Mouse (Mus musculus) urinary bladder, postnatal 14 days (tissue): ENCODE results near the gene Lck.

Source experiments
- DNase-seq: peaks from one replicate; pipeline ENCODE4 v3.0.0; 2021; ENCODE audit warnings: low spot score

Gene Lck

GRCm38 (mm10) chr4:129508834-129509600 is 64.4 kb downstream of the Lck start:
- peak; percentile 55 for DNase-seq

- DNase-seq, result no peak
These were observed 65.3 kb downstream of the Lck start for GRCm38 (mm10) chr4:129508237-129508515.

DNA sequence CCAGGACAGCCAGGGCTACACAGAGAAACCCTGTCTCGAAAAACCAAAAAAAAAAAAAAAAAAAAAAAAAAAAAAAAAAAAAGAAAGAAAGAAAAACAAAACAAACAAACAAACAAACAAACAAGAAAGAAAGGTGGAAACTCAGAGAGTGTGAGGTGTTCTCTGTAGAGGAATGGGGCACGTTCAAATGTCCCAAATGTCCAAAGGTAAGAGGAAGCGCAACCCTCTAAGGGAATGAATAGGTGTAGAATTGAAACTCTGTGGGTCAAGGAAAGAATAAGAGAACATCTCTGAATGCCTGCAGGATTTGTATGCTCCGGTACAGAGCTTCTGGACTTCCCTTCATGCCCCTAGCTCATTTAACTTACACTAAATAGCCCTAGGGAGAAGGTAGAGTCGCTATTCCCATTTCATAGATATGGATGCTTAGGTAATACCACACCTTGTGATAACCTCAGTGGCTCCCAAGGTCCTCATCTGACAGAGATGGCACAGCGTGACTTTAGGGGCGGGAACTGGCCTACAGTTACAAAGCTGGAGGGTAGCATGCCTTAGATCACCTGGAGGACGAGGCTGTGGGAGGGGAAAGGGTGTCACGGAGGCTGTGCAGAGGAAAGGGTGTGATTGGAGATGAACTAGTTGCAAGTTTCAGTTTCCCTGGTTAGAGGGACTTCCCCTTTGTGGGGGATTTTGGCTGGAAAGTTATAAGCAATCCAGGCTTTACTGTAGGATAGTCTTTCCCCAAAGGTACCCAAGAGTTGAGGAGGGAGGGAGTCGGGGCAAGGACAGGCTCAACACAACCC is 65.8 kb downstream of the Lck start:
- DNase-seq, result no peak

DNA sequence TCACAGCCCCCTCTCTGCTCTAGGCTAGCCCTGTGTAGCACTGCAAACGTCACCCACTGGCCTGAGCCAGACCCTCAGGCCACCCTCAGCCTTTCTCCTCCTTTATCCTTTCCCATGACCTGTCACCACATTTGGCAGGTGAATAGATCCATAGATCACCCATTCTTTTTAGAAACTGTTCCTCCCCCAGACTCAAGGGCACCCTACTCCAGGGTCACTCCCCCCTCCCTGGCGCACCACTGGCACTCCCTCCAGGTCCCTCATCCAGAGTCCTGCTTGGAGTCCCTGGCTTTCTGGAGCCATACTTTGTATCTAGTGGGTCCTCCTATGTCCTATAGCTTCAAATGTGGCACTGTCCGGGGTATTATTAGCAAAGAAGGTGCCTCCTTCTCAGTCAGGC is 67.9 kb downstream of the Lck start:
- no peak for DNase-seq

DNA sequence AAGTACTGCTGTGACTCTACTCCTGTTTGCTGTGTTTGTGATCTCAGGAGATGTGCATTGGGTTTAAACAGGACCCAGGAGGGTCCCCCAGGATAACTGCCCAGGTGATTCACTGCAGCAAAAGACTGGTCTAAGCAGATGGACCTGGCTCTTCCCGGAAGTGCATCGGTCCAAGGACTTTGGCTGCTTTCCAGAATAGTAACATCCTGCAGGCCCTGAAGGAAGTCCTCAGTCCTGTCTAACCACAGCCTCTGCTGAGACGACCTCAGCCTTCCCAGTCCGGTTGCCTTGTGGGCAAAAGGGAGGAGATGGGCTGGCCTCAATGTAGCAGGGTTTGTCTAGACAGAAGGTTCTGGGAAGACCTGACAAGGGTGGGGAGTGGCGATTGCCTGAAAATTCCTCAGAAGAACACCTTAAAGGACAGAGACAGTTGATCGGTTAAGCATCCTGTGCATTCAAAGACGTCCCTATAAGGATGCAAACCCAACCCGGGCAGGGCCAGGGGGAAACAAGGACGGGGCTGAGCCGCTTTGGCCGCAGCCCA is 70.5 kb downstream of the Lck start:
- no peak for DNase-seq

GRCm38 (mm10) chr4:129502327-129502888 is 71.0 kb downstream of the Lck start:
- peak; percentile 41 for DNase-seq

DNA sequence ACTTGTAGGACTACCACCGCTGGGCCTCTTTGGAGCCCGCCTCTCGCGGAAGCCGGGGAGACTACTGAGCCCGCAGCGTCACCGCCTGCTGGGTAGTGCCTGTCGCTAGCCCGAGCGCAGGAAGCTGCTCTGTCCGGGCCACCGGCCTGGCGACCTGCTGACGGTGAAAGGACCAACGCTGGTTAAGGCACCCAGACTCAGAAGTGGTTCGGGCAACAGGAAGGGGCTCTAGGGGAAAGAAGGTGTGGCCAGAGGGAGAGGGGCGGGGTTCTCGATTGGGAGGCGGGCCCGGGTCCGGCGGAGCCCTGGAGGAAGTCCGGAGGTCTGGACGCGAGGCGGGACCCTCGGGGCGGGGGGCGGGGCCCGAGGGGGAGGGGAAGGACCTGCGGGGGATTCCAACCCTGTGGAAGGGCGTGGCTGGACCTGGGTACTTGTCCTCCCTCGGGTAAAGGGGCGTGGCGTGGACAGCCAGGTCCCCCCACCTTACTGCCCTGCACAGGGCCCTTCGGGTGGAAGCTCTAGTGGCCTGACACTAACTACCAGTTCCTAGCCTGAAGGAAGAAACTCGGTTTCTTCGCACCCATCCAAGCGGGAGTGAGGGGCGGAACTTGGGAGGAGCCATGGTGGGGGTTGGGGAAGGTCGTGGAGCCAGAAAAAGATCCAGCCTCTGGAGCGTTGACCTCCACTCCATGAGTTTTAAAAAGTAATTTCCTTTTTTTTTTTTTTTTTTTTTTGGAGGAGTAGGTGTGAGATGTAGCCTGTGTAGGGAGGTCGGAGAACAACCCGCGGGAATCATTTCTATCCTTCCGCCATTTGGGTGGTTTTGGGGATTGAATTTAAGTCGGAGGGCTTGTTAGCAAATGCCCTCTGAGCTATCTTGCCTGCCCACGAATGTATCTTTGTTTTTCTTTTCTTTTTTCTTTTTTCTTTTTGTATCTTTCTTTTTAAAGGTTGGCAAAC is 72.6 kb downstream of the Lck start:
- peak; percentile 91 for DNase-seq

DNA sequence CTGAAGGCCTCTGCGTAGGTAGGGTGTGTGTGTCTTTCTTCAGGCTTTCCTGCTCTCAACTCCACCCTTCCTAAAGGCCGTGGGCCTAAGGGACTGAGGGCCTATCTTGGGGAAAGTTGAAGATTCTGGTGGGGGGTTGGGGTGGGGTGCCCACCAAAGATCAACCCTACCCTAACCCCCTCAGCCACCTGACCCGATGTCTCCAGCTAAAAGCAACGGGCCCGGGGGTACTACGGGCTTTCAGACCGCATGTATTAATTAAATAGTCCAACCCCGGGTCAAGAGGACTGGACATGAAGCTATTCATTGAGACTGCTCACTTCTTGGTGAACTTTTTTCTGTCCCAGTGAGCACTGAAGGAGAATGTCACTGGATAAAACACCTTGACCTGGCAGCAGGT is 73.4 kb downstream of the Lck start:
- DNase-seq, result no peak

- DNase-seq, result no peak
These were observed 74.5 kb downstream of the Lck start for GRCm38 (mm10) chr4:129498941-129499340.
